Mouse (Mus musculus): ENCODE data around the gene Gm5426. TPM values are rescaled to one million over a fixed set of nuclear protein-coding genes. Genes with fewer than 3 reads are reported as not detected.
A peak's percentile ranks its signal among the peaks of the same experiment; 100 is the strongest.
"Not testable (repeated sequence)": the region's sequence is repeated elsewhere in the genome, so short reads cannot be mapped to it uniquely, and the experiment has no call there.

The Gm5426 gene
- polyA plus RNA-seq (2012; ENCODE audit: insufficient read depth, insufficient read length, low replicate concordance, missing spikeins), result not detected in 2 replicates

- H3K4me1 ChIP-seq (ENCODE audit: control insufficient read depth, insufficient read depth, low read length); H3K27ac ChIP-seq (ENCODE audit: insufficient read depth, low read depth, low read length); H3K4me3 ChIP-seq (ENCODE audit: insufficient read depth, low read depth, low read length): not testable (repeated sequence)
- WGBS, result 96% methylated on average over 6 of the region's 6 CpGs
Observed at GRCm38 (mm10) chr10:96136451-96136850, at the start of gene Gm5426. Gene Gm5426 (plus strand): TSS chr10:96136603.

- Histone ChIP-seq H3K27ac (ENCODE audit: insufficient read depth, low read depth, low read length) (no peak overlapping the region), H3K4me1 (ENCODE audit: control insufficient read depth, insufficient read depth, low read length) (no peaks in the 10 kb centered on the region), H3K4me3 (ENCODE audit: insufficient read depth, low read depth, low read length) (no peak overlapping the region)
- TF ChIP-seq POLR2A (IDR thresholded peaks at IDR 0.05; ENCODE audit: insufficient read depth, low read depth, low read length), result no peak
- no peak for TF ChIP-seq CTCF (IDR thresholded peaks at IDR 0.05; ENCODE audit: insufficient read depth, low read depth, low read length)
- 62% methylated on average over 1 of the region's 1 CpGs for WGBS
Observed at GRCm38 (mm10) chr10:96089744-96090143, 46.7 kb upstream of the Gm5426 start.

DNA sequence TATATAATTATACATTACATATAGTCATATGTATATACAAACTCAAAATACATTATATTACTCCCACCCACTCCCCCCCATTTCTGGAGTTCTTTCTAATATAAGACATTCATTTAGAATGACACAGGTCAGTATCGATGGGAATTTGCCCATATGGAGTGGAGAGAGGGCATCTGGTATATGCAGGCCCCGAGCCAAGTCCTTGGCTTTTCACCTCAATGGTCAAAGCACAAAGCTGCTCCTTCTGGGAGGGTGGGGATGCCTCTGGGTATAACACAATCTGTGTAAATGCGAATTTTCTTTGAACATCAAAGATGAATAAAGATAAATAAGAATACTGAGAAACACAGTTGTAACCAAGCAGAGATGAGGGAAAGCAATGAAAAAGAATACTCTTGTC, 46.0 kb upstream of the Gm5426 start:
- Histone ChIP-seq H3K27ac (ENCODE audit: insufficient read depth, low read depth, low read length) (no peak overlapping the region), H3K4me1 (ENCODE audit: control insufficient read depth, insufficient read depth, low read length) (no peaks in the 10 kb centered on the region), H3K4me3 (ENCODE audit: insufficient read depth, low read depth, low read length) (no peak overlapping the region)
- WGBS, result 77% methylated on average over 3 of the region's 3 CpGs
- no peak for TF ChIP-seq POLR2A (IDR thresholded peaks at IDR 0.05; ENCODE audit: insufficient read depth, low read depth, low read length)

DNA sequence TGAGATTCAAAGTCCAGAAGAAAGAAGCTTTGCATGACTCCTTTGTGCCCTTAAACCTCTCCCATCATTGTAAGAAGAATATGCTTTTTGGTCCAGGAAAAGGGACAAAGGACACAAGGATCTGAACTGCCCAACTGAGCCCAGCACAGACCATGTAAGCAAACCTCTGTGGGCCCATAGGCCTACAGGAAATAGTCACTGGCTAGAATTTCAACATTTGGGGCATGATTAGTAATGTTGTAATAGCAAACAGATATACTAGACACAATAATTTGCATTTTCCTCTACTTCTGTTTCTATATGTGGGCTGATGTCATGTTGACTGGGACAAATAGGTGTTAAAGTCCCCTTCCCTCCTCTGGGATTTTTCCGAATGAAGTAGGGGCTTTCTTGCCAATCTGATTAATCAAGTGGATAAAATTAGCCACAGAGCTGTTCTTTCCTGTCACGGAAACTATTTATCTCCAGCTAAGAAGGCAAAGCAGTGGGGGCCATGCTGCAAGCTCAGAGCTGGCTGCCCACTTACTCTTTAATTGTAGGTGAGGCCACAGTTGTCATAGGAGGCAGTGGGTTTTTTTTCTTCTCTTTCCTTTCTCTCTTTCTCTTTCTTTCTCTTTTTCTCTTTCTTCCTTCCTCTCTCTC, 42.4 kb upstream of the Gm5426 start:
- WGBS, result 14% methylated on average over 2 of the region's 2 CpGs
- no peak for TF ChIP-seq POLR2A (IDR thresholded peaks at IDR 0.05; ENCODE audit: insufficient read depth, low read depth, low read length)
- no peak for TF ChIP-seq CTCF (IDR thresholded peaks at IDR 0.05; ENCODE audit: insufficient read depth, low read depth, low read length)
- 0 out of 2 replicates have a peak overlapping the region, but pooled peaks have one; percentile 37 for H3K27ac ChIP-seq (ENCODE audit: insufficient read depth, low read depth, low read length)
- H3K4me3 ChIP-seq (ENCODE audit: insufficient read depth, low read depth, low read length), result no peak overlapping the region
- H3K4me1 ChIP-seq (ENCODE audit: control insufficient read depth, insufficient read depth, low read length), result no peaks in the 10 kb centered on the region

DNA sequence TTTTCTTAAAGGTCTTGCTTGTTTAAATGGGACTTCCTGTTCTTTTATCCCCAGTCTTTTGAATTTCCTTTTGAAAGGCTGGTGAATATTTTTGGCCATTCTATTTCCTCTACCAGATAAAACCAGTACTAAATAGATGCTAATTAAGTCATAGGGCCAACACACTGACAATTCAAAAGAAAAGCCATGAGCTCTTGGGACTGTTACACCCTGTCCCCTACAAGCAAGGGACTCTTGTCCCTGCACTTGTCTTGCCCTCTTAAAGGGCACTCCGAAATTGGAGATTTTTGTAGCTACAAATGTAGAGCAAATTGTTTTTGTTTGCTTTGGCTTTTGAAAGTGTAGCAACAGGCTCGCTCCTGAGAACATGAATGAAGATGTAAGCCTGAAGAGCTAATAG, 41.8 kb upstream of the Gm5426 start:
- WGBS, result 46% methylated on average over 2 of the region's 2 CpGs
- Histone ChIP-seq H3K27ac (ENCODE audit: insufficient read depth, low read depth, low read length) (no peak overlapping the region), H3K4me3 (ENCODE audit: insufficient read depth, low read depth, low read length) (no peak overlapping the region), H3K4me1 (ENCODE audit: control insufficient read depth, insufficient read depth, low read length) (no peaks in the 10 kb centered on the region)
- TF ChIP-seq CTCF (IDR thresholded peaks at IDR 0.05; ENCODE audit: insufficient read depth, low read depth, low read length) (no peak), POLR2A (IDR thresholded peaks at IDR 0.05; ENCODE audit: insufficient read depth, low read depth, low read length) (no peak)

DNA sequence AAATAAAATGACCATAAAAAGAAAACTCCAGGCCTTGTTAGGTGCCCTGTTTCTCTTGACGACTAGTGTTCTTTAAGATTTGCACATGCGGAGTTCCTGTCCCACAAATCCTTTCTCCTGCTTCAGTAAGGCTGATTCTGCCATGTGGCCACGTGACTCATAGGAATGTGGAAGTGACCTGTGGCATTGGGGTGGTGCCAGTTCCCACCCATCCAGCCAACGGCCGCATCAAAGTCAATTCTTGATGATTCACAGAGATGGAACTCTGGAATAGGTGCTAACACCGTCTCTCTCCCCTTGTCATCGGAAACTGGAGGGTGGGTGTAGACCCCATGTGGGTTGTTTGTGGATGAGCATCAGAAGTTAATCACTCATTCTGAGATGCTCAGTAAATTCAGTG, 39.7 kb upstream of the Gm5426 start:
- Histone ChIP-seq H3K4me1 (ENCODE audit: control insufficient read depth, insufficient read depth, low read length) (no peaks in the 10 kb centered on the region), H3K4me3 (ENCODE audit: insufficient read depth, low read depth, low read length) (no peak overlapping the region), H3K27ac (ENCODE audit: insufficient read depth, low read depth, low read length) (no peak overlapping the region)
- WGBS, result 92% methylated on average over 7 of the region's 7 CpGs
- no peak for TF ChIP-seq POLR2A (IDR thresholded peaks at IDR 0.05; ENCODE audit: insufficient read depth, low read depth, low read length)
- TF ChIP-seq CTCF (IDR thresholded peaks at IDR 0.05; ENCODE audit: insufficient read depth, low read depth, low read length), result no peak

DNA sequence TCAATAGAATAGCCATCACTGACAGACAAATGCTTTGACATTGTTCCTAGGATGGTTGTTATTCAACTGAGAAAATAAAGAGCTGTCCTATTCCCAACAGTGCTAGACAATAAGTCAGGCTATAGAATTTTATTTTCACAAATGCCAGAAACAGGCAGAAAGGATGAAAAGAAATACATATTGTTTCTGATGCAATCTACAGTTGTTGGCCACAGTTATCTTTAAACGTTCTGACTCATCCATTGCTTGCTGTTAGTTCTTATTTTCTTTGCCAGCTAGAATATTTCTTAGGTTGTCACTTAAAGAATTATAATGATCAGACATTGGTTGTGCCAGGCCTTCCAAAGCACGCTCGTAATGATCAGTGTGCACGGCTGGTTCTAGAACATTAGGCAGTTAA, 35.4 kb upstream of the Gm5426 start:
- Histone ChIP-seq H3K4me3 (ENCODE audit: insufficient read depth, low read depth, low read length) (no peak overlapping the region), H3K4me1 (ENCODE audit: control insufficient read depth, insufficient read depth, low read length) (no peaks in the 10 kb centered on the region), H3K27ac (ENCODE audit: insufficient read depth, low read depth, low read length) (no peak overlapping the region)
- no peak for TF ChIP-seq POLR2A (IDR thresholded peaks at IDR 0.05; ENCODE audit: insufficient read depth, low read depth, low read length)
- no peak for TF ChIP-seq CTCF (IDR thresholded peaks at IDR 0.05; ENCODE audit: insufficient read depth, low read depth, low read length)
- WGBS, result 69% methylated on average over 4 of the region's 4 CpGs

DNA sequence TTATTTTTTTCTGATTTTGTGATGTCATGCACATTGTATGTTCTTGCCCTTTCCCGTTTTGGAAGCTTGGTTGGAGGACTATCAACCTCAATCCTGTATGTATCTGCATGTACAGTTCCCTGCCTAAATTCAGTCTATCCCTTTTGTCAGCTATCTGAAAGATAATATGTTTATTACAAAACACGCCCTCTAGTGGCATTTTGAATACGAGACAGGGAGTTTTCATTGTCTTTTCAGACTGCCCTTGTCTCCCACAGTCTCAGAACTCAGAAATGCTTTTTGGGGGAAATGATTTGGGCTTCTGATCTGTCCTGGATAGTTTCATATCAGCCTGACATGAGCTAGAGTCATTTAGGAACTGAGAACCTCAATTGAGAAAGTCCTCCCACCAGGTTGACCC, 32.2 kb upstream of the Gm5426 start:
- Histone ChIP-seq H3K4me1 (ENCODE audit: control insufficient read depth, insufficient read depth, low read length) (no peaks in the 10 kb centered on the region), H3K27ac (ENCODE audit: insufficient read depth, low read depth, low read length) (no peak overlapping the region), H3K4me3 (ENCODE audit: insufficient read depth, low read depth, low read length) (no peak overlapping the region)
- WGBS, result 49% methylated on average over 3 of the region's 3 CpGs
- TF ChIP-seq POLR2A (IDR thresholded peaks at IDR 0.05; ENCODE audit: insufficient read depth, low read depth, low read length) (no peak), CTCF (IDR thresholded peaks at IDR 0.05; ENCODE audit: insufficient read depth, low read depth, low read length) (no peak)

DNA sequence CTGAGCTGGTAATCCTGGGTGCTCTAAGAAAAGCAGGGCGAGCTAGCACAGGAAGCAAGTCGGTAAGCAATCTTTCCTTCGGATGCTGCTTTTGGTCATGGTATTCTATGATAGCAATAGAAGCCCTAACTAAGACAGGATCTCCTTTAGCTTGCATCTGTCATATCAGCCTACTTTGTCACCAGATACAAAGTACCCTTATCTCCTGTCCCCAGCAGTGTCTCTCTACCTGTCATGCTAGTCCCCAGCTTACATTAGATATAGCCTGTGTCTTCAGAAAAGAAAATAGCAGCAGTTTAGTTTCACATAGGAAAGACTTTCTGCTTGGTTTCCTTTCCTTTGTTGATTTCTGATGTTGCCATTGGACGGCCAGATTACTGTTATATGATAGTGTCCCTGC, 31.8 kb upstream of the Gm5426 start:
- TF ChIP-seq POLR2A (IDR thresholded peaks at IDR 0.05; ENCODE audit: insufficient read depth, low read depth, low read length) (no peak), CTCF (IDR thresholded peaks at IDR 0.05; ENCODE audit: insufficient read depth, low read depth, low read length) (no peak)
- Histone ChIP-seq H3K27ac (ENCODE audit: insufficient read depth, low read depth, low read length) (no peak overlapping the region), H3K4me1 (ENCODE audit: control insufficient read depth, insufficient read depth, low read length) (no peaks in the 10 kb centered on the region), H3K4me3 (ENCODE audit: insufficient read depth, low read depth, low read length) (no peak overlapping the region)
- WGBS, result 89% methylated on average over 4 of the region's 4 CpGs

GRCm38 (mm10) chr10:96105124-96105523, 31.3 kb upstream of the Gm5426 start:
- 89% methylated on average over 2 of the region's 2 CpGs for WGBS
- TF ChIP-seq POLR2A (IDR thresholded peaks at IDR 0.05; ENCODE audit: insufficient read depth, low read depth, low read length), result no peak
- no peak for TF ChIP-seq CTCF (IDR thresholded peaks at IDR 0.05; ENCODE audit: insufficient read depth, low read depth, low read length)
- no peaks in the 10 kb centered on the region for H3K4me1 ChIP-seq (ENCODE audit: control insufficient read depth, insufficient read depth, low read length)

More at GRCm38 (mm10) chr10:96105124-96105523, 31.3 kb upstream of the Gm5426 start:
- Histone ChIP-seq H3K27ac (ENCODE audit: insufficient read depth, low read depth, low read length) (no peak overlapping the region), H3K4me3 (ENCODE audit: insufficient read depth, low read depth, low read length) (no peak overlapping the region)
